Mouse (Mus musculus) cerebellum, adult 11-12 months (tissue): ENCODE results near the gene Ncbp1.

ENCODE experiments used
- DNase-seq: peaks from one replicate; pipeline ENCODE4 v3.0.0; 2022

The Ncbp1 gene

GRCm38 (mm10) chr4:46138287-46139222, at the start of gene Ncbp1, which contains the start of gene Tstd2:
Gene Ncbp1, plus strand, starts transcription at chr4:46138613.
Gene Tstd2, minus strand, starts transcription at chr4:46138694.
- DNase-seq, result peak; percentile 89

- DNase-seq, result no peak
Measured at GRCm38 (mm10) chr4:46089524-46090125, 48.8 kb upstream of the Ncbp1 start.

GRCm38 (mm10) chr4:46092429-46093076, 45.9 kb upstream of the Ncbp1 start:
- peak; percentile 73 for DNase-seq

- DNase-seq, result peak; percentile 81
Measured at GRCm38 (mm10) chr4:46094916-46095825, 43.2 kb upstream of the Ncbp1 start.

GRCm38 (mm10) chr4:46095826-46096159, 42.6 kb upstream of the Ncbp1 start:
- no peak for DNase-seq

- no peak for DNase-seq
Measured at GRCm38 (mm10) chr4:46096546-46096945, 41.9 kb upstream of the Ncbp1 start.

- no peak for DNase-seq
Measured at GRCm38 (mm10) chr4:46097591-46097990, 40.8 kb upstream of the Ncbp1 start.

GRCm38 (mm10) chr4:46099132-46099531, 39.3 kb upstream of the Ncbp1 start:
- DNase-seq, result peak; percentile 64

- peak; percentile 5 for DNase-seq
Measured at GRCm38 (mm10) chr4:46100539-46100938, 37.9 kb upstream of the Ncbp1 start.

- no peak for DNase-seq
Measured at GRCm38 (mm10) chr4:46101211-46101711, 37.2 kb upstream of the Ncbp1 start.

GRCm38 (mm10) chr4:46102078-46102769, 36.2 kb upstream of the Ncbp1 start:
- DNase-seq, result no peak

- no peak for DNase-seq
Measured at GRCm38 (mm10) chr4:46110084-46110483, 28.3 kb upstream of the Ncbp1 start.

- peak; percentile 76 for DNase-seq
Measured at GRCm38 (mm10) chr4:46111361-46111760, 27.1 kb upstream of the Ncbp1 start.

GRCm38 (mm10) chr4:46115308-46115707, 23.1 kb upstream of the Ncbp1 start:
- DNase-seq, result no peak

- peak; percentile 90 for DNase-seq
Measured at GRCm38 (mm10) chr4:46116544-46117175, 21.8 kb upstream of the Ncbp1 start.

- no peak for DNase-seq
Measured at GRCm38 (mm10) chr4:46117536-46117935, 20.9 kb upstream of the Ncbp1 start.

GRCm38 (mm10) chr4:46119514-46120094, 18.8 kb upstream of the Ncbp1 start:
- DNase-seq, result no peak

- no peak for DNase-seq
Measured at GRCm38 (mm10) chr4:46120767-46121166, 17.6 kb upstream of the Ncbp1 start.

GRCm38 (mm10) chr4:46123358-46123757, 15.1 kb upstream of the Ncbp1 start:
- DNase-seq, result no peak

GRCm38 (mm10) chr4:46126541-46126940, 11.9 kb upstream of the Ncbp1 start:
- peak; percentile 80 for DNase-seq
